Mouse (Mus musculus) forebrain, embryonic 16.5 days (tissue): Measurements from ENCODE around the gene Camk1d. TPM values are rescaled to one million over a fixed set of nuclear protein-coding genes. Genes with fewer than 3 reads are reported as not detected.

Source experiments
- ATAC-seq: fragments of 200-750 bp; cut with Nextera tagmentation; 2 replicates; pipeline ENCODE4 v1.8.0; 2017; ENCODE audit warnings: mild to moderate bottlenecking, moderate library complexity
- H3K27ac ChIP-seq: fragments of 300-500 bp; sonication (generic); 2 replicates; pipeline ENCODE4 v1.5.1; 2014; ENCODE audit warnings: low read length, control low read depth
- H3K27me3 ChIP-seq: fragments of 300-500 bp; sonication (generic); replicated peaks from 2 replicates; pipeline ENCODE4 v1.6.1; 2014; ENCODE audit warnings: low read length; ENCODE audit not compliant: control insufficient read depth, insufficient read depth
- H3K36me3 ChIP-seq: fragments of 300-500 bp; sonication (generic); 2 replicates; pipeline ENCODE4 v1.6.1; 2014; ENCODE audit not compliant: control insufficient read depth, insufficient read depth
- H3K4me1 ChIP-seq: fragments of 300-500 bp; sonication (generic); replicated peaks from 2 replicates; pipeline ENCODE4 v1.6.1; 2014; ENCODE audit warnings: low read length; ENCODE audit not compliant: control insufficient read depth, insufficient read depth
- H3K4me2 ChIP-seq: fragments of 300-500 bp; sonication (generic); 2 replicates; pipeline ENCODE4 v1.6.1; 2014; ENCODE audit warnings: mild to moderate bottlenecking, low read length, control low read depth
- H3K4me3 ChIP-seq: fragments of 300-500 bp; sonication (generic); replicated peaks from 2 replicates; pipeline ENCODE4 v1.5.1; 2014; ENCODE audit warnings: mild to moderate bottlenecking, low read length, control low read depth
- H3K9ac ChIP-seq: fragments of 300-500 bp; sonication (generic); replicated peaks from 2 replicates; pipeline ENCODE4 v1.6.1; 2014; ENCODE audit warnings: low read depth, low read length, control low read depth
- H3K9me3 ChIP-seq: fragments of 300-500 bp; sonication (generic); 2 replicates; pipeline ENCODE4 v1.6.1; 2016; ENCODE audit warnings: low read length; ENCODE audit not compliant: control insufficient read depth
- WGBS: fragments of 180-500 bp; shearing (Covaris S2); extraction: QIAGEN DNeasy Blood & Tissue Kit; methylation state at CpG from one replicate; pipeline ENCODE4 v1.1.7; 2014; 5-methylcytosine and 5-hydroxymethylcytosine counted together
- polyA plus RNA-seq: library from polyadenylated mRNA; unstranded; fragments of >200 nt; fragmentation: Nextera tagmentation; extraction: Ambion mirVana; gene quantifications from 2 replicates; pipeline ENCODE4 v1.2.1, GENCODE M21; 2015

The Camk1d gene
- polyA plus RNA-seq, 1 experiment from 2014 or later, result 10.6 TPM

DNA sequence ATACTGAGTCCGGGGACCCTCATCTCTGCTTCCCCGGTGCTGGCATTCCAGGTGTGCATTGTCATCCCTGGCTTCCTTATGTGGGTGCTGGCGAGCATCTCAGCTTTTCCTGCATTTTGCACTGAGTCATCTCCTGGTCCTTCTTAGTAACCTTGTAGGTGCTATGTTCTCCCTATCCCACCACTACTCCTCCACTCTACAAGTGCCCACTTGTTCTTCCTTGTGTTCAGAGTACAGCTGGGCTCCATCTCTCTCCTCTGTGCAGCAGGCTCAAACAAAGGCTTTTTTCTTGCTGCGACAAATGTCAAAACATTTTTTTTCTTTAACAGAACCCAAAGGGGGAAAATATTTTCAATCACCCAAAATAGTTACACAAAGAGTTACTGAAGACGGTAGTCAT lies 356.3 kb downstream of the Camk1d start:
- WGBS, result 83% methylated on average over 5 of the region's 5 CpGs
- Histone ChIP-seq H3K9ac (no peak overlapping the region), H3K36me3 (no peaks in the 10 kb centered on the region), H3K27me3 (no peaks in the 10 kb centered on the region), H3K4me3 (no peak overlapping the region), H3K4me1 (no peaks in the 10 kb centered on the region), H3K4me2 (no peak overlapping the region), H3K9me3 (no peaks in the 10 kb centered on the region), H3K27ac (no peak overlapping the region)
- no peak for ATAC-seq

DNA sequence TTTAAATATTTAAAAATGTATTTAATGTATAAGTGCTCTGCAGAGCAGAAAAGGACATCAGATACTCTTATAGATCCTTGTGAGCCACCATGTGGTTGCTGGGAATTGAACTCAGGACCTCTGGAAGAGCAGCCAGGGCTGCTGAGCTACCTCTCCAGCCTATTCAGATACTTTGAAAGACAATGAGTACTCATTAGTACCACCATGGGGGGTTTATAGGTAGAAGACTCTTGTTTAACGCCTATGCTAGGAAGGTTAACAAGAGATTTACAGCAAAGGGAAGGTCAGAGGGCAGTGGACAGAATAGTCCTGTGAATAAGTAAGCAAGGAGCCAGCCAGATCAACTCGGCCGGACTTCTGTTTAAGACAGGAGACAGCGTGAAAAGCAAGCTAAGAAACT lies 357.3 kb downstream of the Camk1d start:
- 57% methylated on average over 4 of the region's 4 CpGs for WGBS
- no peak for ATAC-seq
- Histone ChIP-seq H3K9ac (no peak overlapping the region), H3K4me3 (no peak overlapping the region), H3K36me3 (no peaks in the 10 kb centered on the region), H3K27ac (no peak overlapping the region), H3K4me2 (no peak overlapping the region), H3K27me3 (no peaks in the 10 kb centered on the region), H3K9me3 (no peaks in the 10 kb centered on the region), H3K4me1 (no peaks in the 10 kb centered on the region)

- H3K27ac ChIP-seq, result no peak overlapping the region
- no peak overlapping the region for H3K4me2 ChIP-seq
- H3K4me1 ChIP-seq, result no peaks in the 10 kb centered on the region
- H3K4me3 ChIP-seq, result no peak overlapping the region
- no peaks in the 10 kb centered on the region for H3K9me3 ChIP-seq
- H3K27me3 ChIP-seq, result no peaks in the 10 kb centered on the region
- WGBS, result 90% methylated on average over 13 of the region's 13 CpGs
- H3K9ac ChIP-seq, result no peak overlapping the region
- H3K36me3 ChIP-seq, result no peaks in the 10 kb centered on the region
- no peak for ATAC-seq
Measured at GRCm38 (mm10) chr2:5352821-5353522, 361.3 kb downstream of the Camk1d start.

DNA sequence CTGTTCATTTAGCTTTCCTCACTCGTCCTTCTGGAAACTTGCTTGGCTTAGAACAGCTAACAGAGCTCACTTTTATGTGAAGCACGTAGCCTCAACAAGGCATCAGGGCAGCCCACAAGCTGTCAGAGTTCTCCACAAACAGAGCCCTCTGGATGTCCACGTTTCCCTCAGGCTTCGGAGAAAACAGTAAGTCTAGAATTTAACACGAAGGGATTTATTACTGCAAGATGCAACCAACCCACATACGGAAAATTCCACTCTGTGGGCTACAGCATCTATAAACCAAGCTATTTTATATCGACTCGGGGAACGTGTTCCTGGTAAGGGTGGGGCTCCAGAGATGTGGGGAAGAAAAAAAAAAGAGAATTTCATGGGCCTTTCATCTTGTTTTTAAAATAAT lies 369.0 kb downstream of the Camk1d start:
- Histone ChIP-seq H3K9ac (no peak overlapping the region), H3K4me2 (no peak overlapping the region), H3K9me3 (no peaks in the 10 kb centered on the region), H3K27me3 (no peaks in the 10 kb centered on the region), H3K36me3 (no peaks in the 10 kb centered on the region), H3K4me1 (no peaks in the 10 kb centered on the region), H3K4me3 (no peak overlapping the region), H3K27ac (no peak overlapping the region)
- 84% methylated on average over 9 of the region's 9 CpGs for WGBS
- no peak for ATAC-seq

- 72% methylated on average over 12 of the region's 12 CpGs for WGBS
Measured at GRCm38 (mm10) chr2:5327533-5328250, 386.6 kb downstream of the Camk1d start.

GRCm38 (mm10) chr2:5324806-5325205 lies 389.5 kb downstream of the Camk1d start:
- Histone ChIP-seq H3K27ac (no peak overlapping the region), H3K27me3 (no peaks in the 10 kb centered on the region), H3K4me3 (no peak overlapping the region), H3K36me3 (no peaks in the 10 kb centered on the region), H3K4me1 (0 out of 2 replicates have a peak, but pooled peaks cover 2% of the 10 kb centered on the region), H3K9me3 (no peaks in the 10 kb centered on the region), H3K4me2 (no peak overlapping the region), H3K9ac (no peak overlapping the region)
- ATAC-seq, result no peak
- WGBS, result 88% methylated on average over 3 of the region's 3 CpGs

More at GRCm38 (mm10) chr2:5327533-5328250, 386.6 kb downstream of the Camk1d start:
- no peaks in the 10 kb centered on the region for H3K36me3 ChIP-seq
- no peak for ATAC-seq
- H3K27me3 ChIP-seq, result no peaks in the 10 kb centered on the region
- no peaks in the 10 kb centered on the region for H3K9me3 ChIP-seq
- H3K4me1 ChIP-seq, result 0 out of 2 replicates have a peak, but pooled peaks cover 2% of the 10 kb centered on the region
- no peak overlapping the region for H3K27ac ChIP-seq
- no peak overlapping the region for H3K4me2 ChIP-seq
- no peak overlapping the region for H3K4me3 ChIP-seq
- no peak overlapping the region for H3K9ac ChIP-seq

DNA sequence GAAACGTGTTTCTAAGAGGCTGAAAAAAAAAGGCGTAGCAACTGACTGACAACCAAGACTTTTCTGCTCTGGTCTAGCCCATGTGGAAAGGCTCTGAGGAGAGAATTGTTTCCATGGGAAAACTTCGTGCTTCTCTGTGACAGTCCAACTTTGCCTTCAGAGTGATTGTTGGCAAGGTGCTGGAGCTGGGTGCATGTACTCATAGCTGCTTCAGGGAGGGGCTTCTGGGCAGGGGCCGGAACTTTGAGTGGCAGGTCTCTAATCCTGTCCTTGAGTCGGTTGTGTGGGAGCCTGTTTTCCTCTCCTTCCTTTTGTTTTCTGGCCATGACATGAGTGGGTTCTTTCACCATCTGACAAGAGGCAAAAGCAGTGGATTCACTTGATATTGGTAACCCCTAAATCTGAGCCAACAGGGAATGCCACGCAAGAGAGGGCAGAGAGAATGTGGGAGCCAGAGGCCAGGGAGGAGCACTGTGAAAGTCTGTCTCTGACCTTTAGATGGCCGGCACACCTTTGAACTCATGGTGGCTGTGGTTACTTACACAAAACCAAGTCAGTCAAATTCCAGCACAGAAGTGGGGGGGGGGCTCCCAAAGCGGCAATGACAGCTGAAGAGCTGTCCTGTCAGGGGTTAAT lies 392.5 kb downstream of the Camk1d start:
- H3K36me3 ChIP-seq, result no peaks in the 10 kb centered on the region
- 45% methylated on average over 8 of the region's 8 CpGs for WGBS
- H3K4me2 ChIP-seq, result no peak overlapping the region
- H3K4me3 ChIP-seq, result no peak overlapping the region
- H3K4me1 ChIP-seq, result 0 out of 2 replicates have a peak, but pooled peaks cover 2% of the 10 kb centered on the region
- H3K27ac ChIP-seq, result no peak overlapping the region
- ATAC-seq, result no peak
- H3K27me3 ChIP-seq, result no peaks in the 10 kb centered on the region
- no peaks in the 10 kb centered on the region for H3K9me3 ChIP-seq
- H3K9ac ChIP-seq, result no peak overlapping the region

- 96% methylated on average over 3 of the region's 3 CpGs for WGBS
- no peak for ATAC-seq
- Histone ChIP-seq H3K27ac (no peak overlapping the region), H3K9me3 (no peaks in the 10 kb centered on the region), H3K4me2 (no peak overlapping the region), H3K4me3 (no peak overlapping the region), H3K27me3 (0 out of 2 replicates have a peak, but pooled peaks cover 2% of the 10 kb centered on the region), H3K4me1 (peaks cover 5% of the 10 kb centered on the region; the same call in 1 of the 2 replicates), H3K9ac (no peak overlapping the region), H3K36me3 (no peaks in the 10 kb centered on the region)
Measured at GRCm38 (mm10) chr2:5319138-5319537, 395.2 kb downstream of the Camk1d start.

DNA sequence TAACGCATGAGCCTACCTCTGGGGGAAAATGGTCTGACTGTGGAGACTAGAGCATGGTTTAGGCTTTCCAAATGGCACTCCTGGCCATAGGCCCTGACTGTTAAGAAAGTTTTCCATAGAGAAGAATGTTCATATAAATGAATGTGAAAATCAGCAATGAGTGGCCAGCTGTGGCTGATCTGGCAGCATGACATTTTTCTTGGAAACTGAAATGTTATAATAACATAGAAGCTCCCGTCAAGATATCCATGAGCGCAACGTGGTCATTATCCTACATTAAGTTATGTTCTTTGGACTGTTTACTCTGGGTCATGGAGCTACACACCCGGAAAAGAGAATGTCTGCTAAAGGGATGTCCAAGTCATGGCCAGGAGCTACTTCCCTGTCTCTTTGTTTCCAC lies 397.6 kb downstream of the Camk1d start:
- Histone ChIP-seq H3K27ac (no peak overlapping the region), H3K9ac (no peak overlapping the region), H3K4me2 (no peak overlapping the region), H3K4me3 (no peak overlapping the region), H3K9me3 (no peaks in the 10 kb centered on the region), H3K4me1 (peaks cover 3% of the 10 kb centered on the region; the same call in 1 of the 2 replicates), H3K36me3 (no peaks in the 10 kb centered on the region), H3K27me3 (0 out of 2 replicates have a peak, but pooled peaks cover 2% of the 10 kb centered on the region)
- ATAC-seq, result no peak
- 93% methylated on average over 5 of the region's 5 CpGs for WGBS
